Comparison of ENCODE assay signal across 8 mouse cellular contexts in the genomic region with DNA sequence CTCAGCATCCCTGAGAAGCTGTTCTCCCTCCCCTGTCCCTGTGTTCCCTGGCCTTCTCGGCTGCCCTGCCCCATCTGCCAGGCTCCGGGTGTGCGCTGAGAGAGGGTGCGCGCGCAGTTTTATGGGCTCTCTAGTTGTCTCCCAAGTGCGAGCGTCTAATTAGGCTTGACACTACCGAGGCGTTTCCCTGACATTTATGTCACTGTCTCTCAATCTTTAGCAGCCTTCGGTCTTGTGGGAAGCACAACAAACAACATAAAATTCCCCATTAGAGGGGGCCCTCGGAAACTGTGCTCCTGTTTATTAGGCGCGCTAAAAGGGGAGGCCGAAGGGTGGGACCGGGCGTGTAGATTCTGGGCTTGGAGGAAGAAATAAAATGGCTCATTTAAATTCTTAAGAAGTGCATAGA.
A peak's percentile ranks its signal among the peaks of the same experiment; 100 is the strongest.
DNase-seq lines count a peak whose midpoint lies in the region; ATAC-seq and TF ChIP-seq lines count a peak whose summit lies in the region.

No protein-coding gene starts in this region.

- H3K4me3 ChIP-seq in forebrain, embryonic 14.5 days (ENCODE audit: low read depth, low read length) = peak overlapping the region; percentile 11
- H3K4me3 ChIP-seq in limb, embryonic 10.5 days = peak overlapping the region; percentile 49
- H3K4me3 ChIP-seq in midbrain, postnatal 0 days (ENCODE audit: low read depth, low read length) = peak overlapping the region; percentile 27; the same call in 1 of the 2 replicates

- H3K27ac ChIP-seq in forebrain, embryonic 14.5 days (ENCODE audit: low read depth, low read length) = no peak overlapping the region
- H3K27ac ChIP-seq in limb, embryonic 10.5 days = 0 out of 2 replicates have a peak overlapping the region, but pooled peaks have one; percentile 44
- no peak overlapping the region for H3K27ac ChIP-seq in midbrain, postnatal 0 days (ENCODE audit: low read depth, low read length)

- DNase-seq in kidney, postnatal 10 days = peak; percentile 43
- no peak for DNase-seq in kidney, adult 8-10 months
- DNase-seq in brain, embryonic 14.5 days (ENCODE audit: low read depth) = peak; percentile 93
- peak; percentile 87 for DNase-seq in forebrain, embryonic 14.5 days (ENCODE audit: low spot score)
- DNase-seq in limb, embryonic 10.5 days (ENCODE audit: low spot score) = peak; percentile 81
- DNase-seq in midbrain, postnatal 0 days (ENCODE audit: low spot score) = peak; percentile 63
- DNase-seq in adipocyte (ENCODE audit: low spot score) = no peak
- no peak for DNase-seq in gastrocnemius, postnatal 10 days

- TF ChIP-seq CTCF in brain, embryonic 14.5 days (IDR thresholded peaks at IDR 0.05; ENCODE audit: borderline replicate concordance, extremely low read depth, insufficient read depth, insufficient read length) = no peak
- TF ChIP-seq CTCF in midbrain, postnatal 0 days (IDR thresholded peaks at IDR 0.05) = no peak; the same call in 1 of the 2 replicates

- H3K27me3 ChIP-seq in forebrain, embryonic 14.5 days (replicated peaks; ENCODE audit: control insufficient read depth, insufficient read depth, low read length) = no peaks in the 10 kb centered on the region
- peaks cover 14% of the 10 kb centered on the region; the same call in 1 of the 2 replicates for H3K27me3 ChIP-seq in limb, embryonic 10.5 days (ENCODE audit: low read depth, poor library complexity, severe bottlenecking)
- no peaks in the 10 kb centered on the region for H3K27me3 ChIP-seq in midbrain, postnatal 0 days (ENCODE audit: insufficient read depth, low read length)

- WGBS in forebrain, embryonic 14.5 days = 1% methylated on average over 17 of the region's 17 CpGs
- under 1% methylated on average over 17 of the region's 17 CpGs for WGBS in limb, embryonic 10.5 days
- WGBS in midbrain, postnatal 0 days = 2% methylated on average over 17 of the region's 17 CpGs

- TF ChIP-seq POLR2A in brain, embryonic 14.5 days (IDR thresholded peaks at IDR 0.05; ENCODE audit: borderline replicate concordance, extremely low read depth, insufficient read depth, insufficient read length, poor library complexity, severe bottlenecking) = no peak

- peak overlapping the region; percentile 17; the same call in 1 of the 2 replicates for H3K9ac ChIP-seq in forebrain, embryonic 14.5 days (ENCODE audit: low read length)
- H3K9ac ChIP-seq in midbrain, postnatal 0 days (replicated peaks; ENCODE audit: low read length, poor library complexity, severe bottlenecking) = 0 out of 2 replicates have a peak overlapping the region, but pooled peaks have one; percentile 24

- peaks cover 17% of the 10 kb centered on the region; the same call in 1 of the 2 replicates for H3K4me1 ChIP-seq in forebrain, embryonic 14.5 days (ENCODE audit: control insufficient read depth, insufficient read depth, low read length)
- H3K4me1 ChIP-seq in limb, embryonic 10.5 days = peaks cover 42% of the 10 kb centered on the region
- peaks cover 6% of the 10 kb centered on the region; the same call in 1 of the 2 replicates for H3K4me1 ChIP-seq in midbrain, postnatal 0 days (ENCODE audit: insufficient read depth, low read length)

- peak overlapping the region; percentile 44 for H3K4me2 ChIP-seq in forebrain, embryonic 14.5 days (ENCODE audit: low read length)
- H3K4me2 ChIP-seq in midbrain, postnatal 0 days (ENCODE audit: low read depth, low read length, poor library complexity, severe bottlenecking) = peak overlapping the region; percentile 53

- no peaks in the 10 kb centered on the region for H3K36me3 ChIP-seq in forebrain, embryonic 14.5 days (ENCODE audit: control insufficient read depth, insufficient read depth, low read length)
- no peaks in the 10 kb centered on the region for H3K36me3 ChIP-seq in limb, embryonic 10.5 days
- no peaks in the 10 kb centered on the region for H3K36me3 ChIP-seq in midbrain, postnatal 0 days (ENCODE audit: insufficient read depth, low read length)

- ATAC-seq in forebrain, embryonic 14.5 days = peak; percentile 92
- ATAC-seq in midbrain, postnatal 0 days (ENCODE audit: low FRiP score) = peak; percentile 55; the same call in 1 of the 2 replicates

- H3K9me3 ChIP-seq in forebrain, embryonic 14.5 days (replicated peaks; ENCODE audit: control insufficient read depth, low read length) = no peaks in the 10 kb centered on the region
- no peaks in the 10 kb centered on the region for H3K9me3 ChIP-seq in limb, embryonic 10.5 days (replicated peaks)
- no peaks in the 10 kb centered on the region for H3K9me3 ChIP-seq in midbrain, postnatal 0 days (ENCODE audit: low read length)

Comparison
In these comparisons a context has a peak if more than half of its experiments do, and no peak if none do; other contexts are left out.
1. DNase-seq: peak in kidney, postnatal 10 days (single experiment), brain, embryonic 14.5 days (single experiment), forebrain, embryonic 14.5 days (single experiment), limb, embryonic 10.5 days (single experiment) and midbrain, postnatal 0 days (single experiment); none in kidney, adult 8-10 months (0 of 2), adipocyte (single experiment) and gastrocnemius, postnatal 10 days (single experiment).
2. Peak in every context shown above with its lines, with median percentiles within 50 percentile points of each other: H3K4me3 ChIP-seq.